Mouse (Mus musculus) neutrophil, adult 65 days (primary cell): ENCODE results near the gene Setd1b. TPM values are rescaled to one million over a fixed set of nuclear protein-coding genes. Genes with fewer than 3 reads are reported as not detected.

ENCODE experiments used
- total RNA-seq: library from RNA; stranded (reverse); gene quantifications from 2 replicates; pipeline ENCODE4 v1.2.4, GENCODE M21; 2023

Gene Setd1b
- total RNA-seq, result 65.5 and 78.3 TPM in 2 replicates

DNA sequence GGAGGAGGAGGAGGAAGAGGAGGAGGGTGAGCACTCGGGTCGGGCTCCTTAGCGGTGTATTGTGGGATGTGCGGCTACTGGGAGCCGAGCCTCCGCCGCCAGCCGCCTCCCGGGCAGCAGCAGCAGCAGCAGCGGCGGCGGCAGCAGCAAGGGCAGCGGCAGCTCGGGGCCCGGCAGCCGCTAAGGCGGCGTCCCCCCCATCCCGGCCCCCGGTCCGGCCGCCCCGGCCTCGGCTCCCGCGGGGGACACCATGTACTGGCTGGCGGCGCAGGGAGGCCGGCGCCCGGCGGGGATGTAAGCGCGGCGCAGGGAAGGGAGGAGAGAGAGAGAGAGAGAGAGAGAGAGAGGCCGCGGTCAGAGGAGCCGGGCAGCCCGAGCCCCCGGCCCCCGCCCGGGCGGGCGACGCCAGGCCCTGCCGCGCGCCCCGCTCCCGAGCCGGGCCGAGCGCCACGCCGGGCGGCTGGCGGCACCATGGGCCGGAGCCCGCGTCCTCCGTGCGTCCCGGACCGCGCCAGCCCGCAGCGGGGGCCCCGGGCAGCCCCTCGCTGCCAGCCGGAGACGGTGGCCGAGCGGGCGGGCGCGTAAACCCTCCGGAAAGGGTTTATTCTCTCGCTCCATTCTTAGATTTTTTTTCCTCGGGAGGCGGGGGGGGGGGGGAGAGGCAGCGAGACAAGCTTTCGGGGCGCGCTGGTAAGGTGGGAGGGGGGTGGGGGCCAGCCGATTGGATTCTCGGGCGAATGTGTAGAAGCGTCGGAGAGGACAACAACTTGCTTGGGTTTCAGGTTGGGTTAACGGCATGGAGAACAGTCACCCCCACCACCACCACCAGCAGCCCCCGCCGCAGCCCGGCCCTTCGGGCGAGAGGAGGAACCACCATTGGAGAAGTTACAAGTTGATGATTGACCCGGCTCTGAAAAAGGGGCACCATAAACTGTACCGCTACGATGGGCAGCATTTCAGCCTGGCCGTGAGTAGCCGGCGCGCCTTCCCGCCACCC is at the start of gene Setd1b:
TSS of gene Setd1b (plus strand) at position 33 of the 997 bp plus-strand sequence.

DNA sequence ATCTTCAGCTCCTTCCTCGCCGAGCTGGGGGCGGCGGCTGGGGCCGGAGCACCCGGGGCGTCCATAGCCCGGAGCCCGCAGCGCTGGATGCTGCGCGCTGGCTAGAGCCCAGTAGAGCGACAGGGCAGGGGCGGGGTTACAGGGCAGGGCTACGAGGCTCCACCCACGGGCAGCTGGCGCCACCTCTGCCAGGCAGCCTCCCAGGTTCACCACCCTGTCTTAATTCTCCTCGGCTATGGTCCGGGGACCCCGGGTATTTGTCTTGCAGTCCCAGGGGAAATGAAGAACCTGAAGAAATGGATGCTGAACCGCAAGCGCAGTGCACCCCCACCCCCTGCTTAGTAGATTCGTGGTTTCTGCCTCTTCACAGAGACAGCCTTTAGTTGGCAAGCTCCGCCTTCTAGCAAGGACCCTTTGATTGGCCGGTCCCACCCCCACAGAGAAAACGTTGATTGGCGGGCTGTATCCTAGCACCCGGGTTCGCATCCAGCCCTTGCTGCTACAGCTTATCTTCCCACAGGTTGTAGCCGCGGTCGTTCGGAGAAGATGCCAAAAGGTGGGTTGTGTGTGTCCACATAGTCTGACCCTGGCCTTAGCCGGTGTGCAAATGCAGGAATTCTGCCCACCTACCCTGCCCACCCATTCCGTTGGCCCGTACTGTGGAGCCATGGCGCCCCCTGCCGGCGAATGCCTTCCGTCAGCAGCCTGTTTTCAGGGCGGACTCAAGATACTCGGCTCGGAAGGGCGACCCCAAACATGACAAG is 9.5 kb upstream of the Setd1b start, which contains the start of gene Rhof:
TSS of gene Rhof (minus strand) at position 385 of the 764 bp plus-strand sequence.

GRCm38 (mm10) chr5:123169284-123169683 is 27.3 kb downstream of the Setd1b start, which contains the start of gene Psmd9:
Gene Psmd9 (plus strand): TSS chr5:123169413.

DNA sequence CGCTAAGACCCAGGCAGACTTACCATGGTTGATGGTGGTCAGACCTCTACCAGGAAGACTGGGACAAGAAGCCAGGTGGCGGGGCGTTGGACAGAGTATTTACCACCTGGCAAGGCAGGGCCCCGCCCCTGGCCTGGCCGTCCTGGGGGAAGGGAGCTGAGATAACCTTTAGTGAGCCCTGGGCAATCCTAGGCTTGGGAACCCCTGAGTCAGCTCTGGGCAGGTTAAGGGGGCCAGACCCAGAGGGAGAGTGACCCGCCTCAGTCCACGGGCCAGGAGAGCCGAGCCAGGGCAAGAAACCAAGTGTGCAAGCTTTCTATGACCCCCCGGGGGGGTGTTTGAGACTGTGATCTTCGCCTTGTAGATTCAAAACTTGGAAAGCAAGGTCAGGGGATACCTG is 40.7 kb downstream of the Setd1b start, which contains the start of gene Hpd:
TSS of gene Hpd (minus strand) at position 77 of the 400 bp plus-strand sequence.

Other genes with a start within 250 kb of the Setd1b start
- gene Kdm2b, start 152.4 kb upstream of the Setd1b start, total RNA-seq, result 14.1 and 25.2 TPM in 2 replicates
- 65.7 and 80.8 TPM in 2 replicates for gene Orai1, start 127.1 kb upstream of the Setd1b start, total RNA-seq
- not detected in 2 replicates for gene Morn3, start 95.2 kb upstream of the Setd1b start, total RNA-seq
- gene Tmem120b, start 73.8 kb upstream of the Setd1b start, total RNA-seq, result 2.3 and 2.6 TPM in 2 replicates
- 15.2 and 17.6 TPM in 2 replicates for gene Rhof, start 9.5 kb upstream of the Setd1b start, total RNA-seq
- gene Psmd9, start 27.2 kb downstream of the Setd1b start, total RNA-seq, result 12.8 and 16.4 TPM in 2 replicates
- not detected in 2 replicates for gene Hpd, start 40.5 kb downstream of the Setd1b start, total RNA-seq
- gene Wdr66, start 109.9 kb downstream of the Setd1b start, total RNA-seq, result 0.20 and 0.22 TPM in 2 replicates
- gene Bcl7a, start 201.6 kb downstream of the Setd1b start, total RNA-seq, result 3.8 and 6.1 TPM in 2 replicates